In genomic region chr16:49698620-49699525, GRCm38 (mm10) we compare ENCODE assay signal across 8 mouse cellular contexts. TPM values are rescaled to one million over a fixed set of nuclear protein-coding genes. Genes with fewer than 3 reads are reported as not detected.
DNase-seq lines count a peak whose midpoint lies in the region; ATAC-seq lines count a peak whose summit lies in the region.

Ift57 (plus strand) TSS chr16:49699233.

- H3K4me1 ChIP-seq in brown adipose tissue, adult 24 weeks (ENCODE audit: control insufficient read depth, insufficient read depth, insufficient read length, low read length) = no peaks in the 10 kb centered on the region
- H3K4me1 ChIP-seq in heart, embryonic 13.5 days = peaks cover 18% of the 10 kb centered on the region
- peaks cover 16% of the 10 kb centered on the region for H3K4me1 ChIP-seq in liver, embryonic 12.5 days
- no peaks in the 10 kb centered on the region for H3K4me1 ChIP-seq in stomach, embryonic 15.5 days

- WGBS in heart, embryonic 13.5 days = 1% methylated on average over 53 of the region's 53 CpGs
- 2% methylated on average over 53 of the region's 53 CpGs for WGBS in liver, embryonic 12.5 days (ENCODE audit: insufficient replicate concordance)
- WGBS in stomach, embryonic 15.5 days = 2% methylated on average over 53 of the region's 53 CpGs

- peak; percentile 100 for ATAC-seq in heart, embryonic 13.5 days (ENCODE audit: extremely low read depth, insufficient number of reproducible peaks, low FRiP score, low TSS enrichment)
- ATAC-seq in liver, embryonic 12.5 days = peak; percentile 99
- peak; percentile 99 for ATAC-seq in stomach, embryonic 15.5 days (ENCODE audit: insufficient read depth, low FRiP score, low read depth)

- peak within 1 kb of the TSS; percentile 82 for H3K4me2 ChIP-seq in heart, embryonic 13.5 days
- peak within 1 kb of the TSS; percentile 97 for H3K4me2 ChIP-seq in liver, embryonic 12.5 days
- H3K4me2 ChIP-seq in stomach, embryonic 15.5 days = peak within 1 kb of the TSS; percentile 94

- 0 out of 2 replicates have a peak within 1 kb of the TSS, but pooled peaks have one; percentile 35 for H3K27ac ChIP-seq in brown adipose tissue, adult 24 weeks (replicated peaks; ENCODE audit: low read depth, low read length)
- no peak within 1 kb of the TSS; the same call in 1 of the 2 replicates for H3K27ac ChIP-seq in heart, embryonic 13.5 days (replicated peaks)
- H3K27ac ChIP-seq in liver, embryonic 12.5 days = peak within 1 kb of the TSS; percentile 58; the same call in 1 of the 2 replicates
- H3K27ac ChIP-seq in stomach, embryonic 15.5 days = peak within 1 kb of the TSS; percentile 48

- no peaks in the 10 kb centered on the region for H3K9me3 ChIP-seq in heart, embryonic 13.5 days
- no peaks in the 10 kb centered on the region for H3K9me3 ChIP-seq in liver, embryonic 12.5 days (replicated peaks)
- H3K9me3 ChIP-seq in stomach, embryonic 15.5 days = no peaks in the 10 kb centered on the region

- peak within 1 kb of the TSS; percentile 79 for H3K4me3 ChIP-seq in brown adipose tissue, adult 24 weeks (ENCODE audit: insufficient read depth, low read depth, low read length)
- H3K4me3 ChIP-seq in heart, embryonic 13.5 days = peak within 1 kb of the TSS; percentile 79
- peak within 1 kb of the TSS; percentile 77 for H3K4me3 ChIP-seq in liver, embryonic 12.5 days
- peak within 1 kb of the TSS; percentile 93 for H3K4me3 ChIP-seq in stomach, embryonic 15.5 days (replicated peaks)

- H3K9ac ChIP-seq in heart, embryonic 13.5 days = peak within 1 kb of the TSS; percentile 82
- H3K9ac ChIP-seq in liver, embryonic 12.5 days = peak within 1 kb of the TSS; percentile 70
- H3K9ac ChIP-seq in stomach, embryonic 15.5 days = peak within 1 kb of the TSS; percentile 25; the same call in 1 of the 2 replicates

- no peaks in the 10 kb centered on the region for H3K36me3 ChIP-seq in heart, embryonic 13.5 days
- no peaks in the 10 kb centered on the region for H3K36me3 ChIP-seq in liver, embryonic 12.5 days
- H3K36me3 ChIP-seq in stomach, embryonic 15.5 days = no peaks in the 10 kb centered on the region

- peak; percentile 99 for DNase-seq in CD4-positive, CD25-positive, alpha-beta regulatory T cell, adult 2 months (ENCODE audit: low read depth, low spot score)
- peak; percentile 58 for DNase-seq in fat pad, adult 2 months (ENCODE audit: extremely low read depth, low read depth, low spot score)
- DNase-seq in kidney, postnatal 10 days = peak; percentile 99
- peak; percentile 97 for DNase-seq in natural killer cell, adult 2 months (ENCODE audit: low spot score in 2 of 2)

- H3K27me3 ChIP-seq in heart, embryonic 13.5 days (replicated peaks) = no peaks in the 10 kb centered on the region
- no peaks in the 10 kb centered on the region for H3K27me3 ChIP-seq in liver, embryonic 12.5 days (replicated peaks)
- no peaks in the 10 kb centered on the region for H3K27me3 ChIP-seq in stomach, embryonic 15.5 days (replicated peaks)

RNA-seq across cellular contexts. Expression of gene Ift57, which starts in this region (rescaled TPM):
- polyA plus RNA-seq in brown adipose tissue, adult 24 weeks (2012; ENCODE audit: insufficient read depth, insufficient read length, missing spikeins) = 11.6 and 21.9 TPM in 2 replicates
- 16.0 and 19.6 TPM in 2 replicates for polyA plus RNA-seq in heart, embryonic 13.5 days (2015; fragmentation: Nextera tagmentation; extraction: Ambion mirVana)
- polyA plus RNA-seq in liver, embryonic 12.5 days (2016; fragmentation: Nextera tagmentation; extraction: Ambion mirVana) = 7.9 and 8.0 TPM in 2 replicates
- polyA plus RNA-seq in stomach, embryonic 15.5 days (2015; fragmentation: Nextera tagmentation; extraction: Ambion mirVana) = 25.5 and 28.0 TPM in 2 replicates

Comparison
In these comparisons a context has a peak if more than half of its experiments do, and no peak if none do; other contexts are left out.
1. H3K9ac ChIP-seq: peak in every context shown above with its lines; median percentile 82 in heart, embryonic 13.5 days; 70 in liver, embryonic 12.5 days; 25 in stomach, embryonic 15.5 days.